Mouse (Mus musculus) frontal cortex, postnatal 10 days (tissue): ENCODE measurements around the gene Gm49322.

Experiments used
- DNase-seq, 2 experiments: peaks; one replicate each; pipeline ENCODE4 v3.0.0; 2022; ENCODE audit warnings: low spot score in 2 of 2, mixed read lengths in 1 of 2

The Gm49322 gene

GRCm38 (mm10) chr10:80583047-80583446 is 22.8 kb upstream of the Gm49322 start:
- no peak for DNase-seq

- DNase-seq = no peak
Measured at GRCm38 (mm10) chr10:80584045-80584488, 21.8 kb upstream of the Gm49322 start.

GRCm38 (mm10) chr10:80584642-80585552 is 20.9 kb upstream of the Gm49322 start:
- no peak for DNase-seq

GRCm38 (mm10) chr10:80585581-80585980 is 20.2 kb upstream of the Gm49322 start:
- no peak for DNase-seq

- DNase-seq = no peak
Measured at GRCm38 (mm10) chr10:80586407-80587304, 19.2 kb upstream of the Gm49322 start.

- no peak for DNase-seq
Measured at GRCm38 (mm10) chr10:80587305-80587657, 18.5 kb upstream of the Gm49322 start.

- no peak for DNase-seq
Measured at GRCm38 (mm10) chr10:80589127-80589878, 16.5 kb upstream of the Gm49322 start.

GRCm38 (mm10) chr10:80589879-80590854 is 15.7 kb upstream of the Gm49322 start, which contains the start of gene Abhd17a:
Gene Abhd17a (minus strand): TSS chr10:80590341.
- DNase-seq = peak; percentile 92

GRCm38 (mm10) chr10:80596318-80596717 is 9.5 kb upstream of the Gm49322 start:
- DNase-seq = no peak

- peak; percentile 90 to 95 for DNase-seq
Measured at GRCm38 (mm10) chr10:80602698-80603325, 3.0 kb upstream of the Gm49322 start, which contains the start of the genes Scamp4 and Adat3. Gene Scamp4 (plus strand): TSS chr10:80602872. Gene Adat3 (plus strand): TSS chr10:80602880.

GRCm38 (mm10) chr10:80603364-80603763 is 2.5 kb upstream of the Gm49322 start:
- DNase-seq = no peak

GRCm38 (mm10) chr10:80604001-80604509 is 1.8 kb upstream of the Gm49322 start:
- no peak for DNase-seq

GRCm38 (mm10) chr10:80604988-80605387 is 833 bp upstream of the Gm49322 start:
- no peak for DNase-seq

GRCm38 (mm10) chr10:80606306-80606705 is 485 bp downstream of the Gm49322 start:
- no peak for DNase-seq

GRCm38 (mm10) chr10:80606737-80607350 is 1.0 kb downstream of the Gm49322 start:
- DNase-seq = no peak

GRCm38 (mm10) chr10:80608435-80608834 is 2.6 kb downstream of the Gm49322 start:
- no peak for DNase-seq

GRCm38 (mm10) chr10:80609269-80609924 is 3.6 kb downstream of the Gm49322 start:
- DNase-seq = no peak

- no peak for DNase-seq
Measured at GRCm38 (mm10) chr10:80610116-80610785, 4.4 kb downstream of the Gm49322 start.
